Mouse (Mus musculus) heart, adult 2 months (tissue): ENCODE results near the gene Calm5.
"Not testable (repeated sequence)": the region's sequence is repeated elsewhere in the genome, so short reads cannot be mapped to it uniquely, and the experiment has no call there.

ENCODE experiments used
- EP300 ChIP-seq: fragments of 200-500 bp; IDR thresholded peaks from 2 replicates; pipeline ENCODE4 v1.6.1; 2011; ENCODE audit warnings: low read depth, low read length, control low read depth; ENCODE audit not compliant: insufficient read depth
- POLR2A ChIP-seq: fragments of 200-500 bp; IDR thresholded peaks from 2 replicates; pipeline ENCODE4 v1.6.1; 2011; ENCODE audit warnings: mild to moderate bottlenecking, low read depth, low read length, control low read depth; ENCODE audit not compliant: insufficient read depth

DNA sequence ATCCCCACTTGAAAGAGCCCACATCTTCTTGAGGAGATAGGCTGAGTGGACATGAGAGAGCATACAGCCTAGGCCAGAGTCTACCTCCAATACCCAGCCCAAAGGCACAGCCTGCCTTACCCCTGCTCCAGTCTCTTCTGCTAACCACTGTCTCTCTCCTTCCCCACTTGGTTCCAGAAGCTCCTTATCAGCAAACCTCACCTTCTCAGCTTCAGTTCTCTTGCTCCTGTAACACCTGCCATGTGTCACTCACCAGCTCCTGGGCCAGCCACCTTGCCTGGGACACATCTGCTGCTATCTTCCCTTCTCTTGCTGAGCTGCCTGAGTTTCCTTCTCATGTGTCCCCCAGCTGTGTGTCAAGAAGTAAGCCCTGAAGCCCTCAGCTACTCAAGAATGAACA lies 20.3 kb upstream of the Calm5 start:
- not testable (repeated sequence) for TF ChIP-seq POLR2A, EP300
